Mouse (Mus musculus): ENCODE measurements around the gene Syne3. TPM values are rescaled to one million over a fixed set of nuclear protein-coding genes. Genes with fewer than 3 reads are reported as not detected.

Gene Syne3
- polyA plus RNA-seq, 1 experiment, result 16.4 TPM

- H3K36me3 ChIP-seq (ENCODE audit: control insufficient read depth, insufficient read depth, low read length), result peaks cover 32% of the 10 kb centered on the region
- DNase-seq, result no peak
- no peaks in the 10 kb centered on the region for H3K27me3 ChIP-seq (ENCODE audit: control insufficient read depth, insufficient read depth, low read length)
- no peak overlapping the region for H3K4me3 ChIP-seq (ENCODE audit: control insufficient read depth, insufficient read depth, low read length)
- no peaks in the 10 kb centered on the region for H3K4me1 ChIP-seq (replicated peaks; ENCODE audit: control insufficient read depth, insufficient read depth, low read length)
- TF ChIP-seq POLR2A (IDR thresholded peaks at IDR 0.05; ENCODE audit: control insufficient read depth, extremely low read depth, insufficient read depth, low read length, poor library complexity), result no peak
- TF ChIP-seq CTCF (IDR thresholded peaks at IDR 0.05; ENCODE audit: borderline replicate concordance, control insufficient read depth, extremely low read depth, insufficient read depth, low read length, poor library complexity), result no peak
- H3K27ac ChIP-seq (ENCODE audit: control insufficient read depth, insufficient read depth, low read length), result no peak overlapping the region
- 95% methylated on average over 9 of the region's 9 CpGs for WGBS
Measured at GRCm38 (mm10) chr12:104940466-104940865, 69.1 kb downstream of the Syne3 start.

- H3K4me3 ChIP-seq (ENCODE audit: control insufficient read depth, insufficient read depth, low read length), result no peak overlapping the region
- DNase-seq, result no peak
- TF ChIP-seq CTCF (IDR thresholded peaks at IDR 0.05; ENCODE audit: borderline replicate concordance, control insufficient read depth, extremely low read depth, insufficient read depth, low read length, poor library complexity) (no peak; the same call in 1 of the 2 replicates), POLR2A (IDR thresholded peaks at IDR 0.05; ENCODE audit: control insufficient read depth, extremely low read depth, insufficient read depth, low read length, poor library complexity) (no peak)
- 70% methylated on average over 4 of the region's 4 CpGs for WGBS
- no peaks in the 10 kb centered on the region for H3K4me1 ChIP-seq (replicated peaks; ENCODE audit: control insufficient read depth, insufficient read depth, low read length)
- H3K27me3 ChIP-seq (ENCODE audit: control insufficient read depth, insufficient read depth, low read length), result no peaks in the 10 kb centered on the region
- H3K27ac ChIP-seq (ENCODE audit: control insufficient read depth, insufficient read depth, low read length), result no peak overlapping the region
- peaks cover 32% of the 10 kb centered on the region for H3K36me3 ChIP-seq (ENCODE audit: control insufficient read depth, insufficient read depth, low read length)
Measured at GRCm38 (mm10) chr12:104940027-104940386, 69.6 kb downstream of the Syne3 start.

- 85% methylated on average over 13 of the region's 13 CpGs for WGBS
- no peak overlapping the region for H3K27ac ChIP-seq (ENCODE audit: control insufficient read depth, insufficient read depth, low read length)
- no peak overlapping the region for H3K4me3 ChIP-seq (ENCODE audit: control insufficient read depth, insufficient read depth, low read length)
- no peak for TF ChIP-seq POLR2A (IDR thresholded peaks at IDR 0.05; ENCODE audit: control insufficient read depth, extremely low read depth, insufficient read depth, low read length, poor library complexity)
- TF ChIP-seq CTCF (IDR thresholded peaks at IDR 0.05; ENCODE audit: borderline replicate concordance, control insufficient read depth, extremely low read depth, insufficient read depth, low read length, poor library complexity), result peak; percentile 88
- H3K27me3 ChIP-seq (ENCODE audit: control insufficient read depth, insufficient read depth, low read length), result no peaks in the 10 kb centered on the region
- no peaks in the 10 kb centered on the region for H3K4me1 ChIP-seq (replicated peaks; ENCODE audit: control insufficient read depth, insufficient read depth, low read length)
- peak; percentile 59 for DNase-seq
- H3K36me3 ChIP-seq (ENCODE audit: control insufficient read depth, insufficient read depth, low read length), result peaks cover 28% of the 10 kb centered on the region
Measured at GRCm38 (mm10) chr12:104939372-104940026, 70.1 kb downstream of the Syne3 start.

- no peak for DNase-seq
- H3K4me3 ChIP-seq (ENCODE audit: control insufficient read depth, insufficient read depth, low read length), result no peak overlapping the region
- TF ChIP-seq POLR2A (IDR thresholded peaks at IDR 0.05; ENCODE audit: control insufficient read depth, extremely low read depth, insufficient read depth, low read length, poor library complexity), result no peak
- TF ChIP-seq CTCF (IDR thresholded peaks at IDR 0.05; ENCODE audit: borderline replicate concordance, control insufficient read depth, extremely low read depth, insufficient read depth, low read length, poor library complexity), result no peak
- no peak overlapping the region for H3K27ac ChIP-seq (ENCODE audit: control insufficient read depth, insufficient read depth, low read length)
- WGBS, result 92% methylated on average over 5 of the region's 5 CpGs
- H3K36me3 ChIP-seq (ENCODE audit: control insufficient read depth, insufficient read depth, low read length), result peaks cover 24% of the 10 kb centered on the region
- no peaks in the 10 kb centered on the region for H3K4me1 ChIP-seq (replicated peaks; ENCODE audit: control insufficient read depth, insufficient read depth, low read length)
- H3K27me3 ChIP-seq (ENCODE audit: control insufficient read depth, insufficient read depth, low read length), result no peaks in the 10 kb centered on the region
Measured at GRCm38 (mm10) chr12:104938935-104939334, 70.7 kb downstream of the Syne3 start.

- Histone ChIP-seq H3K4me1 (replicated peaks; ENCODE audit: control insufficient read depth, insufficient read depth, low read length) (no peaks in the 10 kb centered on the region), H3K27ac (ENCODE audit: control insufficient read depth, insufficient read depth, low read length) (no peak overlapping the region), H3K36me3 (ENCODE audit: control insufficient read depth, insufficient read depth, low read length) (peaks cover 12% of the 10 kb centered on the region), H3K4me3 (ENCODE audit: control insufficient read depth, insufficient read depth, low read length) (no peak overlapping the region), H3K27me3 (ENCODE audit: control insufficient read depth, insufficient read depth, low read length) (no peaks in the 10 kb centered on the region)
- no peak for TF ChIP-seq POLR2A (IDR thresholded peaks at IDR 0.05; ENCODE audit: control insufficient read depth, extremely low read depth, insufficient read depth, low read length, poor library complexity)
- no peak for TF ChIP-seq CTCF (IDR thresholded peaks at IDR 0.05; ENCODE audit: borderline replicate concordance, control insufficient read depth, extremely low read depth, insufficient read depth, low read length, poor library complexity)
- DNase-seq, result peak; percentile 33
- 91% methylated on average over 4 of the region's 4 CpGs for WGBS
Measured at GRCm38 (mm10) chr12:104936223-104936622, 73.4 kb downstream of the Syne3 start.

GRCm38 (mm10) chr12:104935144-104935543 lies 74.5 kb downstream of the Syne3 start:
- Histone ChIP-seq H3K4me1 (replicated peaks; ENCODE audit: control insufficient read depth, insufficient read depth, low read length) (no peaks in the 10 kb centered on the region), H3K36me3 (ENCODE audit: control insufficient read depth, insufficient read depth, low read length) (peaks cover 16% of the 10 kb centered on the region), H3K4me3 (ENCODE audit: control insufficient read depth, insufficient read depth, low read length) (no peak overlapping the region), H3K27ac (ENCODE audit: control insufficient read depth, insufficient read depth, low read length) (no peak overlapping the region), H3K27me3 (ENCODE audit: control insufficient read depth, insufficient read depth, low read length) (no peaks in the 10 kb centered on the region)
- 97% methylated on average over 8 of the region's 8 CpGs for WGBS
- no peak for DNase-seq
- no peak for TF ChIP-seq CTCF (IDR thresholded peaks at IDR 0.05; ENCODE audit: borderline replicate concordance, control insufficient read depth, extremely low read depth, insufficient read depth, low read length, poor library complexity)
- no peak for TF ChIP-seq POLR2A (IDR thresholded peaks at IDR 0.05; ENCODE audit: control insufficient read depth, extremely low read depth, insufficient read depth, low read length, poor library complexity)

All from thymus, adult 2 months (tissue).